Comparison of ENCODE assay signal across 13 mouse cellular contexts in the genomic region with DNA sequence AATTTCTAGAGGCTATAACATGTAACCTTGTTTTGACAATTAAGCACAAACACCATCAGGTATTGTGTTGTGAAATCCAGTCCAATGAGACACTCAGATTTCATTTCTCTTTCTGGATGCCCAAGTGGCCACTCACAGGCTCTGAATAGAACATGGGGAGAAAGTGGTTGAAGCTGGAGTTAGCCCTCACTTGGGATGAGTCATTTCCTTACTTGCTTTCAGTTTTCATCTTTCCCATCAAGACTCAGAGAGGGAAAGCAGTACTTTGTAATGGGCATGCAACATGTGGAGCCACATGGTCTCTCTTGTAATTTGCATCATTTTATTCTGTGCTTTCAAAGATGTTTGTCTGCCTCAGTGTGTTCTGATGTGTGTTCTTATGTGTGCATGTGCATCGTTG.
"Had no signal": no experiment of that assay in that cellular context is flagged by ENCODE, and none has a peak within 500 bp of the region (broad histone marks: within the 10 kb centered on the region; RNA-seq: fewer than 3 reads in every experiment).

No protein-coding gene starts in this region.

- H3K4me2 ChIP-seq: lung, embryonic 14.5 days; midbrain, embryonic 12.5 days; neural tube, embryonic 12.5 days; stomach, embryonic 15.5 days had no signal

- H3K9ac ChIP-seq: lung, embryonic 14.5 days; midbrain, embryonic 12.5 days; neural tube, embryonic 12.5 days; stomach, embryonic 15.5 days had no signal

- H3K27ac ChIP-seq: midbrain, embryonic 10.5 days; midbrain, embryonic 12.5 days; neural tube, embryonic 12.5 days; stomach, embryonic 15.5 days; stomach, postnatal 0 days had no signal

- H3K27me3 ChIP-seq: midbrain, embryonic 12.5 days; neural tube, embryonic 12.5 days; stomach, embryonic 15.5 days had no signal

- H3K4me3 ChIP-seq: midbrain, embryonic 10.5 days; midbrain, embryonic 12.5 days; neural tube, embryonic 12.5 days; stomach, embryonic 15.5 days had no signal

- DNase-seq: lung, adult 18-20 months; lung, embryonic 14.5 days; lung, postnatal 10 days; lung, postnatal 4 days; right cerebral cortex, postnatal 14 days; thymus, adult 18-20 months; thymus, postnatal 14 days; thymus, postnatal 36 days had no signal

- H3K36me3 ChIP-seq: midbrain, embryonic 10.5 days; midbrain, embryonic 12.5 days; neural tube, embryonic 12.5 days; stomach, embryonic 15.5 days had no signal

- H3K9me3 ChIP-seq: midbrain, embryonic 10.5 days; midbrain, embryonic 12.5 days; neural tube, embryonic 12.5 days; stomach, embryonic 15.5 days had no signal

- H3K4me1 ChIP-seq: neural tube, embryonic 12.5 days; stomach, embryonic 15.5 days had no signal
